Mouse (Mus musculus) left cerebral cortex, postnatal 10 days (tissue): ENCODE measurements around the gene Ctnnbl1. TPM values are rescaled to one million over a fixed set of nuclear protein-coding genes. Genes with fewer than 3 reads are reported as not detected.

ENCODE experiments used
- DNase-seq, 2 experiments: peaks; one replicate each; pipeline ENCODE4 v3.0.0; 2021 to 2022; ENCODE audit warnings: low spot score in 2 of 2, mixed read lengths in 1 of 2; ENCODE audit errors: extremely low spot score in 1 of 2
- intact Hi-C: fragments of 180-260 bp; cut with DNase I; formaldehyde crosslinking; loops from one replicate; pipeline ENCODE4 v1.15.1; 2025
- total RNA-seq, 2 experiments: library from RNA; stranded (reverse); gene quantifications; 2 replicates each; pipeline ENCODE4 v1.2.3; 2021

Ctnnbl1 gene
- total RNA-seq, 2 experiments from 2014 or later = 25.2 to 26.6 TPM

DNA sequence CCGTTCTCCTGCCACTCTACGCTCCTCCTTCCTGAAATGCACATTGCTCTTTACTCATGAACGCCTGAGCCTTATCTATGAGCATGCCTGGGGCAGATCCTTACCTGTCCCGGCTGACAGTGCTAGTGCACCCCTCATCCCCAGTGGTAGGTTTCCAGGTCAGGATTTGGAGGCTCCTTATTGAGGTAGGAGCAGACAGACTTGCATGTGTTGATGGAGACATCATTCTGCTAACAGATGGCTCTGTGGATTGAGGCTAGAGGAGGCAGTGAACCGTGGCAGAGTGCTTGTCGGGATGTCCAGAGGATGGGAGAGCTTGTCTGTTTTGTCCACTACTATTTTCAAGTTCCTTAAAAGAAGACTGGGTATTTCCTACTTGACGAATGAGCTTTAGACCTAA, 52.0 kb downstream of the Ctnnbl1 start:
- DNase-seq = no peak
- intact Hi-C loops = no loop called here

DNA sequence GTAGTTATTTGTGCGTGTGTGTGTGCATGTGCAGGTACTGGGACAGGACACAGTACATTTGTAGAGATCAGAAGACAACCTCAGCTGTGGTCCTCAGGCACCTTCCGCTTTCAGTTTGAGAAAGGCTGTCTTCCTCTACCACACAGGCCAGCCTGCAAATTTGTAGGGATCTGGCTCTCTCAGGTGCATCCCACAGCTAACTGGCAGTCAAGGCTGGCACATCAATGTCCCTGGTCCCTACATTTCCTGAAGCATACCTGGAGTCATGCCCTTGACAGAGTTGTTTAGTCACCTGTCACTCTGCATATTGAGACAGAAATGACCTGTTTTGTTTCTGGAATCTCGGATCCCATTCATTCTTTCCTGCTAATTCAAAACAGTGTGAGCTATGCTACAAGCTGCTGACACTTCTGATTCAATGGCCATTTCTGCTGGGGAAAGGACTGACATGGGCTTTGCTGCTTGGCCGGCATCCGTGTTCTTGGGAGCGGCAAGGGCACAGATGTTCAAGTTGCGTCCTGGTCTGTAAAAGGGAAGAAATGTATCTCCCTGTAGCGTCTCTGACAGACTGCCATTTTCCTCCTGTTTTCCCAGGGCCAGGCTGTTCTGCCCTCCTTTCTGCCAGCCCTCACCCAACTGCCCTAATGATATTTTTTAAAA, 53.8 kb downstream of the Ctnnbl1 start:
- intact Hi-C loops = no loop called here
- no peak for DNase-seq

DNA sequence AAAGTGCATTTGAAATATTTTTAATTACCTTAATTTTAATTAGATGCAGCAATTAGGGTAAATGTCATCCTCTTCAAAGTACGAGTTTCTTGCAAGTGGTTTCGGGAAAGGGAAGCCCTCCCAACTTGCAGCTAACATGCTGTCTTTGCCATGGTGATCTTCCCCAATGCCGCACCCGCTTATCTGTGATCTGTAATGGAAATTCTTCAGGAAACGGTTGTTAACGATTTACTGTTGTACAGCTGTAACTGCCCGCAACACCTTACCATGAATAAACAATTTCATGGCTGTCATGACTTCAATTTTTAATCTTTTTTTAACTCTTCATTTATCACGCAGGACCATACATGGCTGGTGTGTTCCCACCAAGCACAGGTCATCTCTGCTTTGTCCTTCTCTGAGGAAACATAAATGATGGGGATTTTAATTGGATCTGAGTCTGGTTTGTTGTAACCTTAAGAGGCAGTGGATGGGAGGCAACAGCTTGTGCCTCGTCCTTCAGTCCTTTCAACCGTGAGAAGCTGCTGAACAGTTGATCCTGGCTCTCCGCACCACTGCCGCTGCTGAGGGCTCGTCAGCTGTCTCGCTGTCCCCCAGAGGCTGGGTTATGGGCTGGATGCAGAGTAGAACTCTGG, 54.4 kb downstream of the Ctnnbl1 start:
- DNase-seq = no peak
- intact Hi-C loops = no loop called here

DNA sequence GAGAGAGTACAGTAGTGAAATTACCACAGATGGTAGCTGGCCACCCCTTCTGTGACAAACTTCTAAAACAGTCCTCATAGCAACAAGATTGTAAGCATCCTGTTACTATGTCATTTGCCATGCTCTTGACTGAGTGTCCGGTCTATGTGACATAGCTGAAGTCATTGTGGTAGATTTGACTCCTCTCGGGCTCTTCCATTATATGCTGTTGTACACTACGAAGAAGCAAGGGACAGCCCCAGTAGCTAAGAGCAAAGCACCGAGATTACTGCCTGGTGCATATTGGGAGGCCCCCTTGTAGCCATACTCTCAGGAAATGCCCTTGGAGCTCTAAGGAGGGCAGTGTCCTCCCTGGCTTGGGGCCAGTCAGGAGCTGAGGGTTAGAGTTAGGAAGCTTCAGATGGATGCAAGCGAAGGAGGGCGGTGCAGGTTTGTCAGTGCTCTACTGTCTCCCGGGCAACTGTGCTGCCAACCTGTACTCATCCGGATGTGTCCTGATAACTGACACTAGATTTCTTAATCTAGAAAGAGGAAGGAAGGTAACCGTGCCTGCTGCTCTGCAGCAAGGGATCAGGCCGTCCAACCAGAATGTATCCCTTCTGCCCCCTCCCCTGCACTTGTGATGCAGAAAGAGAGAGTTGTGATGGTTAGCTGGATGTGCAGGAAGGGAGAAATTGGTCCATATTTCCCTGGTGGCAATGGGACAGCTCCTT, 55.8 kb downstream of the Ctnnbl1 start:
- no peak for DNase-seq
- intact Hi-C loops = no loop called here

DNA sequence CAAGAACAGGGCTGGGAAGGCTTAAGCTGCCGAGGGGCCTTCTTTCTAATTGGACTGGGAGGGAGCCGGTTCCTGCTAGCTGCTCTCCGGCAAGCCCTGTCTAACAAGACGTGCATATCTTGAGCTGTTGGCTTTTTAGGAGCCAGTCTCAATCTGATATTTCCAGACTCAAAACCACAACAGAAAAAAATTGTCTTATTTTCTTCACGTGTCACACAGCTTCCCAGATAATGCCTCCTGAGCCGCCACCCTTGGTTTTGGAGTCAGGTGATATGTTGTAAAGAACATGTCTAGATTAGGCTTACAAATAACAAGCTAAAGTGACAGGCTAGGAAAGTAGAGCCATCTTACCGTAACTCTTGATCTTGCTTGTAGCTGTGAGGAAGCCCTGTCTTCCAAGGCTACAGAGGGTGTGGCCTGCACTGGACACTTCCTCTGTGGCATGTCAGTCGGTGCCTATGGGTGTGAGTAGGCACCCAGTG, 56.7 kb downstream of the Ctnnbl1 start:
- intact Hi-C loops = no loop called here
- DNase-seq = no peak

DNA sequence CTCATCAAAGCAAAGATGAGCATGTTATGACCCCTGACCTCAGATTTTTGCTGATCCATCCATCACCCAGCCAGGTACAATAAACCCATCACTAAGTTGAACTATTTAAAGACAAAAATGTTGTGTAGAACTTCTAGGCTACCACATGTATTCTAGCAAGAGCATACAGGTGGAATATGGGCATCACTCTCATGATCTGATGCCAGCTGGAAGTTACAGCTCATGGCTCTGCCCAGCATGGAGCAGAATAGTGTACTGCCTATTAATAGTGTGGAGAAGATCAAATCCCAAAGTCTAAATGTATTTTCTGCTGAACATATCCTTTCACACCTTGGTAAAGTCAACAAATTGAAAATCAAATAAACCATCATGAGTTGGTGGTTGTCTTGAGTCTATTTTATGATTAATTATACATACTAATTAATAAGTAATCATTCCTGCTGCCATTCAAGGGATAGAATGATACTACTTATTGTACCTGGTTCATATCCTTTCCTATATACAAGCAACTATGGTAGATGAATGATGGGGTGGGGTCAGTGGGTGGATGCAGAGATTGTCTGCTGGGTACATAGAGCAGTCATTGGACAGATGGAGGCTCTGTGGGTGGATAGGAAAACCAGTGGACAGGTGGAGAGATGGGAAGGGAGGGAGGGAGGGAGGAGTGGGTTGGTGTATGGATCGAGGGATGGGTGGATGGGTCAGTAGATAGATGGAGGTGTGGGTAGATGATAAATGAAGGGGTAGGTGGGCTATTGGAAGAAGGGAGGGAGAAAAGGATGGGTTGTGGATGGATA, 58.6 kb downstream of the Ctnnbl1 start:
- intact Hi-C loops = loop anchor here (5.0 kb wide), 1 partner anchor 49 kb away; no protein-coding TSS in a partner anchor

DNA sequence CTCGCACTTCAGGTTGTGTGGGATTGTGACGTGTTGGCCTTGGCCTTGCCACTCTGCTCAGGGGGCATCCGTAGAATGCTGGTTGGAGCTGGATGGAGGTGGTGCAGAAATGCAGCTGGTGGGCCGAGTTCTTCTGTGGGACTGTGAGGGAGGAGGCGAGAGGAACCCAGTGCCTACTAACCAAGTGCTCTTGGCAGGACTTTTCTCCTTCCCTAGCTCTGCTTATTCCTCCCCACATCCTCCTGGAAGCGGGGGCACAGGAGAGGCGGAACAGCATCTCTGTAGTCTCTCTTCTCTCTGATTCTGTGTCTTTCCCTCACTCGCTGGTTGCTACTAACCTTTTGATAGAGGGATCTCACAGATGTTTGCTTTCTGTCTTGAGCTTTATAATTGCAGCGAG, 62.3 kb downstream of the Ctnnbl1 start:
- DNase-seq = no peak
- intact Hi-C loops = loop anchor here (5.0 kb wide), 1 partner anchor 52 kb away; no protein-coding TSS in a partner anchor

More for the DNA sequence above, 58.6 kb downstream of the Ctnnbl1 start:
- no peak for DNase-seq

DNA sequence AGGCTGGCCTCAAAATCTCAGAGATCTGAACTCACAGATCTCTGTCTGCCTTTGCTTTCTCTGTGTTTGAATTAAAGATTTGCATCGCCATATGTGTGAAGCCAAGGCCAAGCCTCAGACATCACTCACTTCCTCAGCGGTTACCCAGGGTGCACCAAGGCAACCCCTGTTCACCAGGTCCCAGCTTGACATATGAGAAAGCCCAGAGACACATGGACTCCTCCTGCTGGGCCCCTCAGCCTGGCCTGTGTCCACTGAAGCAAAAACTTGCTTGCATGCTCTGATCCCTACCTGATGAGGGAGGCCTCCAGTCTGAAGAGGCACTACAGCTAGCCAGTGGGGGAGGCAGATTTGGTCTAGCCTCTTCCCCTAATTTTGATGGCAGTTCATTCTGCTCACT, 63.1 kb downstream of the Ctnnbl1 start:
- no peak for DNase-seq
- intact Hi-C loops = loop anchor here (5.0 kb wide), 1 partner anchor 57 kb away; no protein-coding TSS in a partner anchor

DNA sequence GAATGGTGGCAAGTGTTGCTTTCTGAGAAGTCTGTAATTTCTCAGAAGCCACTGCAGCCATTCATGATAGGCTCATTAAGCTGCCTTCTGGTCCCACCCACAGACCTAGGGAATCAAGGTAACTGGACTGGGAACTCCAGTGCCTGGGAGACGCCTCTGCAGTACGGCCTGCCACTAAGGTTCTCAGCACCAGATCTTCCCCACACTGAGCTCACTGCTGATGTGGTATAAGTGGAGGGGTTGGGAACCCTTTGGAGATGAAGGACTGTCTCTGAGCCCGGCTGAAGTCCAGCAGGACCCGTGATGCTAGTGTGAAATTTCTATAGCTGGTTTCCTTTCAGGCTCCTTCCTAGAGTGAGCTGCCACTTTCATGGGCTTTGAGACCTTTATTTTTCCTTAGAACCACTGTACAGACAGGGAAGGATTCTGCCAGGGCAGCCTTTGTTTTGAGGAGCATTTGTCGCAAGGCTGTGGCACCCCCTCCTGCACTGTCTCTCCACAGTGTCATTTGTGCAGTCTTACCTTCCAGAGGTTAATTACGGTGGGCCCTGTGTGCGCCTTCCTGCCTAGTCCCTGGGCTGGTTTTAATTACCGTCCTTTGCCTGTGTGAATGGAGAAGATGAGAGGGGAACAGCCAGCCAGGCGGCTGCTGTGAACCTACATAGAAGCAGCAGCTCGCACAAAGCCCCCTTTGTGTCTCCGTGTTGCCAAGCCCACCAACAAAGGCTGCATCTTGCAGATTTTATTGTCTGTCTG, 63.7 kb downstream of the Ctnnbl1 start:
- intact Hi-C loops = loop anchor here (5.0 kb wide), 1 partner anchor 56 kb away; no protein-coding TSS in a partner anchor

DNA sequence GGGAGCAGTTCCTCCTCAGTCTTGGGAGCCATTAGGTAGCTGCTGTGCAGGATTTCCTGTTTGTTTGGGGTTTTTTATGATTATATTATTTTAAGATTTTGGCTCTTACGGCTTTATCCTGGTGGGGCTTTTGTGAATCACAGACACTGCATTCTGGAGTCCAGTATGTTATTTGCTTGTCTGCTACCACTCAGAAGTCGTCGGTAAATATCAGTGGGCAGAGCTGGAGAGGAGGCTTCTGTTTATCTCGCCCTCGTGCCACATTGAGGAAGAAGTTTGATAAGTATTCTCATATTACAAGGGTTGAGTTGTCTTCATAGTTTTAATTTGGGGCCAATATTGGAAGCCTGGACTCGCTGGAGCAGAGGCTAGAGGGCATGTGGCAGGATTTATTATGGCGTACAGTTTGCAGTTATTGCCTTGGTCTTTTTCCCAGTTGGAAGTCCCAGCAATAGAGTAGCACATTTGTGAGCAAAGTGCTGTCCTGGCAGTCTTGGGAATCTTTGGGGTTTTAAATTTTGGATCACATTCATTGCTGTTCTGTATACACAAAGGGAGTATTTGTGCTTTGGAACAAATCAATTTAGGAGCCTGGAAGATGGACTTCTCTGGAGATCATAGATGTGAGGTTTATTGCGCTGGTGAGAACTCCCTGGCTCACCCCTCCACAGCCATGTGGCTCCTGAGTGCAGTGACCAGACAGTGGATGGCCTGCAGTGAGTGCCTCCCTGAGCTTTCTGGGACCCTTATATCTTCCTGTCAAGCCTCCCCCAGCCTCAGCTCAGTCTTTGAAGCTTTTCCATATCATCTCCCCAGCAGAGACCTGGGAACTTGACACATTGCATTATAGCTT, 64.5 kb downstream of the Ctnnbl1 start:
- DNase-seq = no peak
- intact Hi-C loops = loop anchor here (5.0 kb wide), 1 partner anchor 56 kb away; no protein-coding TSS in a partner anchor

More for the DNA sequence above, 63.7 kb downstream of the Ctnnbl1 start:
- no peak for DNase-seq

DNA sequence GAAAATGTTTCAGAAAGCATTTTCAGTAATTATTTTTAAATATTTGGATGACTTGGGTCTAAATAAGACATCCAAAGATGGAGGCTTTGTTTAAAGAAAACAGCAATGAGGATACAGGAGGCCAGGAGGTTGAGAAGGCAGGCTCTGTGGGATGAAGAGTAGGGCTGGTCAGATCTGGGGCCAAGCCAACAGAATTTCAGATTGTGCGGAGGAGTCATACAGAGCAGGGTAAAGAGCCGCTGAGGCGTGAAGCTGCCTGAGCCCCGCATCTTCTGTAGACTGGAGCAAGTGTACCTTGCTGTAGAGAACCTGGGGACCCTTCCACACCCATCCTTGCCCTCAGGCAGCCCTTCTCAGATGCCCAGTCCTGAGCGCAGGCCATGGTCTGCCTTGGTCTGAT, 65.5 kb downstream of the Ctnnbl1 start:
- intact Hi-C loops = loop anchor here (5.0 kb wide), 1 partner anchor 55 kb away; no protein-coding TSS in a partner anchor
- no peak for DNase-seq

DNA sequence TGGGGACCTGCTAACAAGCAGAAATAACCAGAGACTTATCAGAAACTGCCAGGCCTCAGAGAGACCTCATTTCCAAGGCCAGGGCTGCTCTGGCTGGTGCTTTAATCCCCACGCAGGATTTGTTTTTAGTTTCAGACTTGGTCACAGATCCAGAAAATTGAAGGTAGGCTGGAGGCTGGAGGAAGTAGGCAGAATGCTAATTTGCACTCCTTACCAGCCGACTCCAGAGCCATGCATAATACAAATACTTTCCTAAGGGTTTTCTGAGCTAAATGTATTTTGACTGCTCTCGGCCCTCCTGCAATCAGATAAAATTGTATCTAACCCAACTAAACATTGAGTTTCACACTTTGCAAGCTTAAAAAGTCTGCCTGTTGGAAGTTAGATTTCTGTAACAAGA, 67.2 kb downstream of the Ctnnbl1 start:
- peak in 1 of 2 experiments; percentile 31 for DNase-seq

DNA sequence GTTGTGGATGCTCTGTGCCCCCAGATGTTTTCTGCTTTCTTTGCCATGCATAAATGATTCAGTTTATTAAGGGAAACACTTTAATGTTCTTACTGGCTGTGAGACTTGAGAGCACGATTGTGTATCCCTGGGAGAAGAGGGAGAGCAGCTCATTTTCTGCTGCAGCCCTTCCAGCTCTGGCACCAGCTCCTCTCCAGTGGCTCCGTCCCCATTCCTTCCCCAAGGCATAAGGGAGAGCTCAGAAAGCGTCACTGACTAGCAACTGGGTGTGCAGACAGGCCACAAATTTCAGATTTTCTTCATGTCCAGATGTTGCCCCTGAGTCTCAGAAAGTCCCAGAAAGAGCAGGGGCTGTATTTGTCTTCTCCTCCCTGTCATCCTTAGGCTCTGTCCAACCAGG, 67.9 kb downstream of the Ctnnbl1 start:
- DNase-seq = no peak

More for the DNA sequence above, 67.2 kb downstream of the Ctnnbl1 start:
- intact Hi-C loops = loop anchor here (5.0 kb wide), 1 partner anchor 53 kb away; no protein-coding TSS in a partner anchor

DNA sequence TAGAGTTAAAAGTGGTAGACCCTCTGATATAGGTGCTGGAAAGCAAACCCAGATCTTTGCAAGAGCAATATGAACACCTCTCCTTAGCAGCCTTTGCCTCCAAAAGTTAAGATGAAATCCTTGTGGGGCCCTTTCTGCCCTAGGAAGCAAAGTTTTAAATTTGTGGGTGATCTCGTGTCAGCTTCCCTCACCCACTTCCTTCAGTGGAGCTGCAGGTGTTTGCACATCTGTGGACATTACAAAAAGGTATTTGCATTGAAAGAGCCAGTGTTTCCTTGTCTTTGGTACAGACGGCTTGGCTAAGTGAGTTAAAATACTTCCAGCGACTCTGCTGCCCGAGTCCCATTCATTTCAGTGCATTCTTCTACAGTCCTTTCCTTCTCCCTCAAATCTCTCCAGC, 69.9 kb downstream of the Ctnnbl1 start:
- intact Hi-C loops = no loop called here
- no peak for DNase-seq

More for the DNA sequence above, 67.9 kb downstream of the Ctnnbl1 start:
- intact Hi-C loops = no loop called here

DNA sequence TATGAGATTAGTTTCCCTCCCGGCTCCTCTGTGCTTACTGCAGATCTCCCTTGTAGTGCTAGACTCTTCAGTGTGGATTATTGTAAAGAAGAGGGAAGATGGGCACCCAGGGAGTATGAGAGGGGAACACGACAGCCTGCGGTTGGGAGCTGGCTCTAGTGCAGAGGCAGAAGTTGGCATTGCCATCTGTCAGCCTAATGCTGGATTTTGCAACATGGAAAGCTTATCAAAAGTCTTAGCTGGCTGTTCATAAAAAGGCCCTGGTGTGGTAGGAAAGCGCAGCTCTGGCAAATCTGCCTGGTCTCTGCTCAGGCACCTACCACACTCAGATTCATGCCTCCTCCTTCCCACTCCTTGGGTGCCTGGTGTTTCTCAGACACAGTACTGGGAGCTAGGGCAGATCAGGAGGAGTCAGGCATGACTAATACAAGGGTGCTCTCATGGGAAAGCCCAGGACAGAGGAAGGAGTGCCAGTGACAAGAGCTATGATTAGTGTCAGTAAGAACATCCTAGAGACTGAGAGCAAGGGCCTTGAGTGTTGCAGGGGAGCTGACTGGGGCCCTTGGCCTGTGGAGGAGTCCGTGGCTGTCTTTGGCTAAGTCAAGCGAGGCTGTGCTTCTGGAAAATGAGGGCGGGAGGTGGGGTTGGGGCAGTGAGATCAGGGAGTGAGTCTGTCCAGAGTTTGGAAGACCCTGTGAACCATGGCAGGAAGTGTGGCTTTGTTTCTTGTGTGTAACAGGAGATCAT, 70.6 kb downstream of the Ctnnbl1 start:
- intact Hi-C loops = no loop called here
- no peak for DNase-seq

DNA sequence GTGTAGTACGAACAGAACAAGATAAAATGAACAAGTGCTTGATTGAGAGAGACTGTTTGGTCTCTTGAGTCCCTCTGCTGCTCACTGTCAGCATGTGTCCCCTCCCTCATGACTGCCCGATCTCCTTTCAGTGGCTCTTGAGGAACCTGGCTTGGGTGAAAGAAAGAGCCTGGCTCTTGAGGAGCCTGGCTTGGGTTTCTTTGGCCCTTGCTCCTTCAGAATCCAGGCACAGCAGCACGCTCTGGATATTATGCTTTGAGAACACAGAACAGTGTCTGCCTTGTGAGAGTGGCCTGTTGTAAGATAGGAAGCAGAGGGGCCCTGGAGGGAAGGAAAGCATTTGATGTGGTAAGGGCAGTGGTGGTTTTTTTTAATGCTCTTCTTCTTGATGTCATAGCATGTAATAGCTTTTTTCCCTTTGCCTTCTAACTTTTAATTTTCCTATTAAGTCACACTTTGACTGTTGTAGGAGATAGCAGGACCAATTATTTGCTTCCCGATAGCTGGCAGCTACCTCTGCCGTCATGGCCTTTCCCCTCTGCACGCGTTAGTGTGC, 71.2 kb downstream of the Ctnnbl1 start:
- no peak for DNase-seq
- intact Hi-C loops = no loop called here
